Mouse (Mus musculus): ENCODE results near the gene Mthfd2l. TPM values are rescaled to one million over a fixed set of nuclear protein-coding genes. Genes with fewer than 3 reads are reported as not detected.

The Mthfd2l gene
- polyA plus RNA-seq, 1 experiment: 10.2 TPM

DNA sequence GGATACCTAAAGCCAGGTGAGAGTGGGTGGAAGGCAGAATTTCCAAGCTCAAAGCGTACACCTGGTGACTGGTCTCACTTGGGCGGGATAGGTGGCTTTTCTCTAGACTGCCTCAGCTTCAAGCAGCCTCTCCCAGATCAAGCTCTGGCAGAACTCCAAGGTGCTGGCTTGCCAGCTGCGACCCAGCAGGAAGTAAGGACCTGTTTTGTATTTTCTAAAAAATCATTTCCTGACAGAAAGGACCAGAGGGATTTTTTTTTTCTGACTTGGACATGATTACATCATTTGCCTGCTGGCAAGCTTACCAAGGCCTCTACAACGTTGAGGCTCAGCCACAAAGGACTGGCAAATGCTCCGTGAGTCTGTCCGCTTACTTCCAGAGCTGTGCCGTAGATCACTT, 30.8 kb upstream of the Mthfd2l start:
- no peaks in the 10 kb centered on the region for H3K27me3 ChIP-seq (ENCODE audit: control insufficient read depth, insufficient read depth, insufficient read length)
- no peak for TF ChIP-seq FOSL1 (IDR thresholded peaks at IDR 0.05; ENCODE audit: insufficient read depth, low read length, poor library complexity, severe bottlenecking)
- TF ChIP-seq CEBPB (IDR thresholded peaks at IDR 0.05; ENCODE audit: low read depth): peak; percentile 25
- no peak for TF ChIP-seq USF1 (IDR thresholded peaks at IDR 0.05; ENCODE audit: low read depth)
- no peaks in the 10 kb centered on the region for H3K79me2 ChIP-seq (ENCODE audit: control insufficient read depth, insufficient read depth)
- no peaks in the 10 kb centered on the region for H3K36me3 ChIP-seq (ENCODE audit: control insufficient read depth, insufficient read depth)
- H3K4me3 ChIP-seq (ENCODE audit: insufficient read depth, poor library complexity, severe bottlenecking): no peak overlapping the region
- no peaks in the 10 kb centered on the region for H3K79me3 ChIP-seq (ENCODE audit: low read depth)
- no peak overlapping the region for H3ac ChIP-seq (ENCODE audit: control insufficient read depth, insufficient read length, low read depth)

DNA sequence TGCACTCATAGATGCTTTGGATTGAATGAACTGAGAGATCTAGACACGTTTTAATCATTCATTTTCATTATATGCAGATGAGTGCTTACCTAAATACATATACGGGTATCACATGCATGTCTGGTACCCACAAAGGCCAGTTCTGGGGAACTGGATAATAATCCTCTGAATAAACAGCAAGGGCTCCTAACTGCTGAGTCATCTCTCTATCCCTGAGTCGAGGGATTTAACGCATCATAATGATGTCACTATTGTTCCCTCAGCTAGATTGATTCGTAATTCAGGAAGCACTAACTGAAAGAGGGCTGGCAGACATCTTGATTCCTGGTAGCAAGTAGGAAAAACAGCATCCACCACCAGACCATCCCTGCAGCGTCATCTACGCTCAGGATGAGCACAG, 30.2 kb upstream of the Mthfd2l start:
- Histone ChIP-seq H3K4me3 (ENCODE audit: insufficient read depth, poor library complexity, severe bottlenecking) (no peak overlapping the region), H3K36me3 (ENCODE audit: control insufficient read depth, insufficient read depth) (no peaks in the 10 kb centered on the region), H3ac (ENCODE audit: control insufficient read depth, insufficient read length, low read depth) (no peak overlapping the region), H3K27me3 (ENCODE audit: control insufficient read depth, insufficient read depth, insufficient read length) (no peaks in the 10 kb centered on the region), H3K79me3 (ENCODE audit: low read depth) (no peaks in the 10 kb centered on the region), H3K79me2 (ENCODE audit: control insufficient read depth, insufficient read depth) (no peaks in the 10 kb centered on the region)
- TF ChIP-seq CTCF (IDR thresholded peaks at IDR 0.05; ENCODE audit: control insufficient read depth, insufficient read depth, insufficient read length): no peak
- TF ChIP-seq MAX (IDR thresholded peaks at IDR 0.05): no peak
- no peak for TF ChIP-seq FOSL1 (IDR thresholded peaks at IDR 0.05; ENCODE audit: insufficient read depth, low read length, poor library complexity, severe bottlenecking)
- TF ChIP-seq MYOD1 (IDR thresholded peaks at IDR 0.05; ENCODE audit: control insufficient read depth, insufficient read length, low read depth): no peak
- TF ChIP-seq CEBPB (IDR thresholded peaks at IDR 0.05; ENCODE audit: low read depth): no peak
- no peak for TF ChIP-seq MYOG (IDR thresholded peaks at IDR 0.05; ENCODE audit: control insufficient read depth, extremely low read depth, insufficient read length)
- TF ChIP-seq USF1 (IDR thresholded peaks at IDR 0.05; ENCODE audit: low read depth): no peak

DNA sequence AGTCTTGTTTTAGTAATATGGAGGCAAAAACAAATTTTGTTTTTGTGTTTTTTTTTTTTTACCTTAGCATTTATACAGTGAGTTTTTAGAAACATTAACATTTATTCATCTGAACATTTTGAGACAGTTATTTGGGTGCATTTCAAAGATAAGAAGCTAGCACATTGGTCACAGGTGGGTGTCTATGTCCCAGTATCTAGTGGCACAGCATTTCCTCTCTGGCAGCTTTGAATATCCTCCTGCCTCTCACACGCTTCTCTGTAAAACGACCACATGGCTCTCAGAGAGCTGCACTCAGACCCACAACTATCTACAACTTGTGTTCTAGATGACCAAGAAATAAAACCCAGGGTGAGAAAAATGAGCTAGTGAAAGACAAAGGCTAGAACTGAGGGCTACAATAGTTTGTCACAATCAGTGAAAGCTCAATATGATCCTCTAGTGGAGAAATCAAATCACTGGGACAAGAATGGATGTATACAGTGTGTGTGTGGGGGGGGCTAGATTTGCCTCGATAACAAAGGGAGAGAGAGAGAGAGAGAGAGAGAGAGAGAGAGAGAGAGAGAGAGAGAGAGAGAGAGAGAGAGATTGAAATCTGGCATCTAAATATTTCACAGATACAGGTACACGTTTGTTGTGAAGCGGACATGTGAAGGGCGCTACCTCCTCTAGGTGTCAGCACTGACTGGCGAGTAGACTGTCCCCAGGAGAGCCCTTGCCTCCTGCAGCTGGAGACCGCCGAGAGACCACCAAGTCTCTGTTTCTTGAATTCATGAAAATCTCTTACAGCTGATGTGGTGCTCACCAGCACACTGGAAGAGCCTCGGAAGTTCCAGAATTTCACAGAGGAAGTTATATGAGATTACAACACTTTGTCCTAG, 28.3 kb upstream of the Mthfd2l start:
- H3ac ChIP-seq (ENCODE audit: control insufficient read depth, insufficient read length, low read depth): no peak overlapping the region
- no peaks in the 10 kb centered on the region for H3K79me2 ChIP-seq (ENCODE audit: control insufficient read depth, insufficient read depth)
- H3K79me3 ChIP-seq (ENCODE audit: low read depth): no peaks in the 10 kb centered on the region
- no peak overlapping the region for H3K4me3 ChIP-seq (ENCODE audit: insufficient read depth, poor library complexity, severe bottlenecking)
- TF ChIP-seq MAX (IDR thresholded peaks at IDR 0.05) (no peak), MYOG (IDR thresholded peaks at IDR 0.05; ENCODE audit: control insufficient read depth, extremely low read depth, insufficient read length) (no peak), FOSL1 (IDR thresholded peaks at IDR 0.05; ENCODE audit: insufficient read depth, low read length, poor library complexity, severe bottlenecking) (no peak), CEBPB (IDR thresholded peaks at IDR 0.05; ENCODE audit: low read depth) (no peak)
- H3K27me3 ChIP-seq (ENCODE audit: control insufficient read depth, insufficient read depth, insufficient read length): no peaks in the 10 kb centered on the region
- H3K36me3 ChIP-seq (ENCODE audit: control insufficient read depth, insufficient read depth): no peaks in the 10 kb centered on the region

DNA sequence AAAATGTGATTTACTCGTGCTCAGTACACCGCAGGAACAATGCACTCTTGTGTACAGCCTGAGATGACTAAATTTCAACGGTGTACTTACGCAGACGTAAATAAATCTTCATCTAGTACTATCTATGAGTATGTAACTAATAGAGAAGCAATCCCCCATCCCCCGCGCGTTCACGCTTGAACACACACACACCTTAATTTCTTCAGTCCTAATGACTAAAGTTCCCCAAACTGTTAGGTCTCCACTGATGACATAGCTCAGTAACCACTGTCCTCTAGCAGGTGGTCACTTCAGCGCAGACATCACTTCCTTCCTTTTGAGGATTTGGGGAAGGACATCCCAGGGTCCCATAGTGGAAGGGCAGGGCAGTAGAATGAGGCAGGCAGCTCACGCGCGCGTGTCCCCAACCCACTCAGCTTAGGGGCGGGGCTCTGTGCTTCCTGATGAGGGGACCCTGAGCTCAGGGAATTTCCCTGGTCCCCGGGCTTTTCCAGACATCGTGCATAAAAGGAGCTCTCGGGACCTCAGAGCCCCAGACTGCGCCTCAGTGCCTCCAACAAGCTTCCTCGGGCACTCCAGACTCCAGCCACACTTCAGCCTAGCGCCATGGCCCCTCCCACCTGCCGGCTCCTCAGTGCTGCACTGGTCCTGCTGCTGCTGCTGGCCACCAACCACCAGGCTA, 27.4 kb upstream of the Mthfd2l start, which contains the start of gene Cxcl2:
Gene Cxcl2 (plus strand): TSS at position 533 of the 682 bp plus-strand sequence.
- H3ac ChIP-seq (ENCODE audit: control insufficient read depth, insufficient read length, low read depth): no peak within 1 kb of the TSS
- H3K36me3 ChIP-seq (ENCODE audit: control insufficient read depth, insufficient read depth): no peaks in the 10 kb centered on the region
- H3K79me2 ChIP-seq (ENCODE audit: control insufficient read depth, insufficient read depth): no peaks in the 10 kb centered on the region
- no peaks in the 10 kb centered on the region for H3K79me3 ChIP-seq (ENCODE audit: low read depth)
- no peak for TF ChIP-seq FOSL1 (IDR thresholded peaks at IDR 0.05; ENCODE audit: insufficient read depth, low read length, poor library complexity, severe bottlenecking)
- TF ChIP-seq CEBPB (IDR thresholded peaks at IDR 0.05; ENCODE audit: low read depth): no peak
- TF ChIP-seq USF1 (IDR thresholded peaks at IDR 0.05; ENCODE audit: low read depth): no peak
- TF ChIP-seq CTCF (IDR thresholded peaks at IDR 0.05; ENCODE audit: control insufficient read depth, insufficient read depth, insufficient read length): no peak
- no peaks in the 10 kb centered on the region for H3K27me3 ChIP-seq (ENCODE audit: control insufficient read depth, insufficient read depth, insufficient read length)
- H3K4me3 ChIP-seq (ENCODE audit: insufficient read depth, poor library complexity, severe bottlenecking): no peak within 1 kb of the TSS

DNA sequence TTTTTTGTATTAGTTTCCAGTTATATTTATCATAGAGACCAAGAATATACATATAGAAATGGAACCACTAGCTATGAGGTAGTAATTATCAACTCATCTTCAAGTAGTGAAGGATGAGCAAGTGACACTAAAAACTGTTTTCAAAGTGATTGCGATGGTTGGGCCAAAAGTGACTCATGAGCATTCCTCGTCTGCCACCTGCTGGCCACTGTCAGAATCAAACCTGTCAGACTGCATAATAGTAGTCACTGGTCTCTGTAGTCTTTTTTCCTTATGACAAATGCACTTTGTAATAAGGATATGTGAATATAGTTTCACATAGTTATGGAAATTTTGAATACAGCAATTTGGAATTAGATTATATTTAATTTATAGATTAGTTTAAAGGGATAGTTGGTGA, 21.9 kb upstream of the Mthfd2l start:
- TF ChIP-seq MYOD1 (IDR thresholded peaks at IDR 0.05; ENCODE audit: control insufficient read depth, insufficient read length, low read depth) (no peak), MYOG (IDR thresholded peaks at IDR 0.05; ENCODE audit: control insufficient read depth, extremely low read depth, insufficient read length) (no peak), CTCF (IDR thresholded peaks at IDR 0.05; ENCODE audit: control insufficient read depth, insufficient read depth, insufficient read length) (peak; percentile 49), CEBPB (IDR thresholded peaks at IDR 0.05; ENCODE audit: low read depth) (no peak), USF1 (IDR thresholded peaks at IDR 0.05; ENCODE audit: low read depth) (no peak)
- Histone ChIP-seq H3K27me3 (ENCODE audit: control insufficient read depth, insufficient read depth, insufficient read length) (no peaks in the 10 kb centered on the region), H3ac (ENCODE audit: control insufficient read depth, insufficient read length, low read depth) (no peak overlapping the region), H3K36me3 (ENCODE audit: control insufficient read depth, insufficient read depth) (no peaks in the 10 kb centered on the region), H3K79me2 (ENCODE audit: control insufficient read depth, insufficient read depth) (no peaks in the 10 kb centered on the region), H3K4me3 (ENCODE audit: insufficient read depth, poor library complexity, severe bottlenecking) (no peak overlapping the region), H3K79me3 (ENCODE audit: low read depth) (no peaks in the 10 kb centered on the region)

DNA sequence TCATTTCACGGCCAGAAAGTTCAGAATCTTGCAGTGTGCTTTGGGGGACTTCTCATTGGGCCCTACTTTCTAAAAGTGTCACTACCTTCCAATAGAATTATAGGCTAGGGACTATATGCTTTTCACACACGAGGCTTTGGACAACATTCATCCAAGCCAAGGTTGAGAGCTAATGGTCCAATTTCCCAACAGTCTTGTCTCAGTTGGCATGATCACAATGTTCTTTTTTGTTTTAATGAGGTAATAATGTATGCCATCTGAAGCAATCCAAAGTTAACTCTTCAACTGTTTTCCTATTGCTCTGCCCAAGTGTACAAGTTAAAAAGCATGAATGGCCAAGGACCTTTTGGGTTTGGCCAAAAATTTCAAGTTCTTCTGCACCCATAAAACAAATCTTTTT, 11.4 kb upstream of the Mthfd2l start:
- Histone ChIP-seq H3K4me3 (ENCODE audit: insufficient read depth, poor library complexity, severe bottlenecking) (no peak overlapping the region), H3K27me3 (ENCODE audit: control insufficient read depth, insufficient read depth, insufficient read length) (no peaks in the 10 kb centered on the region), H3ac (ENCODE audit: control insufficient read depth, insufficient read length, low read depth) (no peak overlapping the region), H3K79me2 (ENCODE audit: control insufficient read depth, insufficient read depth) (no peaks in the 10 kb centered on the region), H3K79me3 (ENCODE audit: low read depth) (no peaks in the 10 kb centered on the region), H3K36me3 (ENCODE audit: control insufficient read depth, insufficient read depth) (no peaks in the 10 kb centered on the region)
- TF ChIP-seq CTCF (IDR thresholded peaks at IDR 0.05; ENCODE audit: control insufficient read depth, insufficient read depth, insufficient read length): no peak
- no peak for TF ChIP-seq USF1 (IDR thresholded peaks at IDR 0.05; ENCODE audit: low read depth)
- no peak for TF ChIP-seq CEBPB (IDR thresholded peaks at IDR 0.05; ENCODE audit: low read depth)
- no peak for TF ChIP-seq FOSL1 (IDR thresholded peaks at IDR 0.05; ENCODE audit: insufficient read depth, low read length, poor library complexity, severe bottlenecking)
- TF ChIP-seq MAX (IDR thresholded peaks at IDR 0.05): no peak
- no peak for TF ChIP-seq MYOD1 (IDR thresholded peaks at IDR 0.05; ENCODE audit: control insufficient read depth, insufficient read length, low read depth)
- TF ChIP-seq MYOG (IDR thresholded peaks at IDR 0.05; ENCODE audit: control insufficient read depth, extremely low read depth, insufficient read length): no peak

Data from C2C12 (cell line).